Mouse (Mus musculus): ENCODE measurements around the gene Gps1. TPM values are rescaled to one million over a fixed set of nuclear protein-coding genes. Genes with fewer than 3 reads are reported as not detected.

Gps1 gene
- polyA plus RNA-seq, 1 experiment from 2014 or later, result 316 TPM

DNA sequence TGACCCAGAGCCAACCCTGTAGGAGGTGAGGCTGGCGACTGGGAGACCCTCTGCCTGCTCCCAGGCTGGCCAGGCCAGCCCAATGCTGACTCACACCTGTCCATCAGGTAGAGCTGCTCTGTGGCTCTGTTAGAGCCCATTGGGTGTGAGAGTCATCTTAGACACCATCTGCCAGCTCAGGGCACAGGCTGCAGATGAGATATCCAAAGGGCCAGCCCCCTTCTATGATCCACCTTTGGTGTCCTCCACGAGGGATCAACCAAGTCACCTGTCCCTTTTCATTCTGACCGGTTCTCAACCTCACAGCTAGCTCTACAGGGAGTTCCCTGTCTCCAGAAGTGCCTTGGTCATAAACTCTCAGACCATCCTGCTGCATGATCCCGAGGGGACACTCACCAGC lies 38.2 kb downstream of the Gps1 start:
- Histone ChIP-seq H3K27ac (replicated peaks; ENCODE audit: low read depth, low read length) (no peak overlapping the region), H3K36me3 (ENCODE audit: control insufficient read depth, insufficient read depth, low read length) (peaks cover 47% of the 10 kb centered on the region)
- 67% methylated on average over 4 of the region's 4 CpGs for WGBS

GRCm38 (mm10) chr11:120822831-120823550 lies 38.9 kb downstream of the Gps1 start:
- peaks cover 36% of the 10 kb centered on the region for H3K4me1 ChIP-seq (ENCODE audit: control insufficient read depth, insufficient read depth, low read length)
- WGBS, result 1% methylated on average over 14 of the region's 14 CpGs
- no peaks in the 10 kb centered on the region for H3K9me3 ChIP-seq (ENCODE audit: control insufficient read depth, low read length)
- H3K36me3 ChIP-seq (ENCODE audit: control insufficient read depth, insufficient read depth, low read length), result peaks cover 41% of the 10 kb centered on the region
- H3K27me3 ChIP-seq (ENCODE audit: control insufficient read depth, insufficient read depth, low read length), result no peaks in the 10 kb centered on the region
- peak overlapping the region; percentile 91 for H3K9ac ChIP-seq (replicated peaks; ENCODE audit: low read length)
- ATAC-seq (ENCODE audit: low FRiP score, low TSS enrichment) (no peak), DNase-seq (peak; percentile 33)
- peak overlapping the region; percentile 99 for H3K4me2 ChIP-seq (ENCODE audit: low read length)
- peak overlapping the region; percentile 100 for H3K27ac ChIP-seq (replicated peaks; ENCODE audit: low read depth, low read length)
- H3K4me3 ChIP-seq (replicated peaks; ENCODE audit: low read depth, low read length), result peak overlapping the region; percentile 88

More for the DNA sequence above, 38.2 kb downstream of the Gps1 start:
- H3K27me3 ChIP-seq (ENCODE audit: control insufficient read depth, insufficient read depth, low read length), result no peaks in the 10 kb centered on the region
- no peaks in the 10 kb centered on the region for H3K9me3 ChIP-seq (ENCODE audit: control insufficient read depth, low read length)
- H3K9ac ChIP-seq (replicated peaks; ENCODE audit: low read length), result peak overlapping the region; percentile 91
- no peak for ATAC-seq (ENCODE audit: low FRiP score, low TSS enrichment)
- H3K4me1 ChIP-seq (ENCODE audit: control insufficient read depth, insufficient read depth, low read length), result peaks cover 36% of the 10 kb centered on the region
- H3K4me3 ChIP-seq (replicated peaks; ENCODE audit: low read depth, low read length), result peak overlapping the region; percentile 88
- DNase-seq, result no peak
- peak overlapping the region; percentile 99 for H3K4me2 ChIP-seq (ENCODE audit: low read length)

GRCm38 (mm10) chr11:120823551-120823947 lies 39.5 kb downstream of the Gps1 start:
- Histone ChIP-seq H3K27ac (replicated peaks; ENCODE audit: low read depth, low read length) (peak overlapping the region; percentile 100), H3K4me3 (replicated peaks; ENCODE audit: low read depth, low read length) (peak overlapping the region; percentile 88), H3K36me3 (ENCODE audit: control insufficient read depth, insufficient read depth, low read length) (peaks cover 35% of the 10 kb centered on the region), H3K27me3 (ENCODE audit: control insufficient read depth, insufficient read depth, low read length) (no peaks in the 10 kb centered on the region), H3K4me2 (ENCODE audit: low read length) (peak overlapping the region; percentile 99), H3K4me1 (ENCODE audit: control insufficient read depth, insufficient read depth, low read length) (peaks cover 36% of the 10 kb centered on the region), H3K9ac (replicated peaks; ENCODE audit: low read length) (peak overlapping the region; percentile 91), H3K9me3 (ENCODE audit: control insufficient read depth, low read length) (no peaks in the 10 kb centered on the region)
- WGBS, result under 1% methylated on average over 39 of the region's 40 CpGs
- DNase-seq, result peak; percentile 86
- ATAC-seq (ENCODE audit: low FRiP score, low TSS enrichment), result peak; percentile 35

GRCm38 (mm10) chr11:120823956-120824786 lies 40.1 kb downstream of the Gps1 start, which contains the start of gene Fasn:
TSS of gene Fasn (minus strand) at chr11:120824547.
- peak within 1 kb of the TSS; percentile 99 for H3K4me2 ChIP-seq (ENCODE audit: low read length)
- H3K4me3 ChIP-seq (replicated peaks; ENCODE audit: low read depth, low read length), result peak within 1 kb of the TSS; percentile 88
- peaks cover 29% of the 10 kb centered on the region for H3K36me3 ChIP-seq (ENCODE audit: control insufficient read depth, insufficient read depth, low read length)
- peak within 1 kb of the TSS; percentile 100 for H3K27ac ChIP-seq (replicated peaks; ENCODE audit: low read depth, low read length)
- under 1% methylated on average over 108 of the region's 109 CpGs for WGBS
- DNase-seq (peak; percentile 99), ATAC-seq (ENCODE audit: low FRiP score, low TSS enrichment) (peak; percentile 91)
- H3K4me1 ChIP-seq (ENCODE audit: control insufficient read depth, insufficient read depth, low read length), result peaks cover 36% of the 10 kb centered on the region
- no peaks in the 10 kb centered on the region for H3K27me3 ChIP-seq (ENCODE audit: control insufficient read depth, insufficient read depth, low read length)
- H3K9ac ChIP-seq (replicated peaks; ENCODE audit: low read length), result peak within 1 kb of the TSS; percentile 91
- H3K9me3 ChIP-seq (ENCODE audit: control insufficient read depth, low read length), result no peaks in the 10 kb centered on the region

GRCm38 (mm10) chr11:120824787-120825288 lies 40.8 kb downstream of the Gps1 start:
- Histone ChIP-seq H3K9me3 (ENCODE audit: control insufficient read depth, low read length) (no peaks in the 10 kb centered on the region), H3K4me1 (ENCODE audit: control insufficient read depth, insufficient read depth, low read length) (peaks cover 36% of the 10 kb centered on the region), H3K4me3 (replicated peaks; ENCODE audit: low read depth, low read length) (peak overlapping the region; percentile 88), H3K27me3 (ENCODE audit: control insufficient read depth, insufficient read depth, low read length) (no peaks in the 10 kb centered on the region), H3K9ac (replicated peaks; ENCODE audit: low read length) (peak overlapping the region; percentile 91), H3K27ac (replicated peaks; ENCODE audit: low read depth, low read length) (peak overlapping the region; percentile 100), H3K4me2 (ENCODE audit: low read length) (peak overlapping the region; percentile 99), H3K36me3 (ENCODE audit: control insufficient read depth, insufficient read depth, low read length) (peaks cover 22% of the 10 kb centered on the region)
- DNase-seq (no peak), ATAC-seq (ENCODE audit: low FRiP score, low TSS enrichment) (peak; percentile 13)
- under 1% methylated on average over 21 of the region's 21 CpGs for WGBS

GRCm38 (mm10) chr11:120825289-120825863 lies 41.3 kb downstream of the Gps1 start:
- ATAC-seq (ENCODE audit: low FRiP score, low TSS enrichment), result no peak

GRCm38 (mm10) chr11:120826016-120826953 lies 42.2 kb downstream of the Gps1 start:
- H3K4me2 ChIP-seq (ENCODE audit: low read length), result no peak overlapping the region
- peak overlapping the region; percentile 100 for H3K27ac ChIP-seq (replicated peaks; ENCODE audit: low read depth, low read length)
- peaks cover 8% of the 10 kb centered on the region for H3K36me3 ChIP-seq (ENCODE audit: control insufficient read depth, insufficient read depth, low read length)
- ATAC-seq (ENCODE audit: low FRiP score, low TSS enrichment) (no peak), DNase-seq (no peak)
- no peaks in the 10 kb centered on the region for H3K27me3 ChIP-seq (ENCODE audit: control insufficient read depth, insufficient read depth, low read length)
- no peaks in the 10 kb centered on the region for H3K9me3 ChIP-seq (ENCODE audit: control insufficient read depth, low read length)
- peak overlapping the region; percentile 21; the same call in 1 of the 2 replicates for H3K9ac ChIP-seq (replicated peaks; ENCODE audit: low read length)
- no peak overlapping the region for H3K4me3 ChIP-seq (replicated peaks; ENCODE audit: low read depth, low read length)
- peaks cover 32% of the 10 kb centered on the region for H3K4me1 ChIP-seq (ENCODE audit: control insufficient read depth, insufficient read depth, low read length)
- WGBS, result 81% methylated on average over 8 of the region's 8 CpGs

More at GRCm38 (mm10) chr11:120825289-120825863, 41.3 kb downstream of the Gps1 start:
- peak overlapping the region; percentile 91 for H3K9ac ChIP-seq (replicated peaks; ENCODE audit: low read length)
- 38% methylated on average over 4 of the region's 4 CpGs for WGBS
- peaks cover 17% of the 10 kb centered on the region for H3K36me3 ChIP-seq (ENCODE audit: control insufficient read depth, insufficient read depth, low read length)
- no peak for DNase-seq
- H3K4me1 ChIP-seq (ENCODE audit: control insufficient read depth, insufficient read depth, low read length), result peaks cover 36% of the 10 kb centered on the region
- no peaks in the 10 kb centered on the region for H3K27me3 ChIP-seq (ENCODE audit: control insufficient read depth, insufficient read depth, low read length)
- peak overlapping the region; percentile 88 for H3K4me3 ChIP-seq (replicated peaks; ENCODE audit: low read depth, low read length)
- peak overlapping the region; percentile 99 for H3K4me2 ChIP-seq (ENCODE audit: low read length)
- H3K27ac ChIP-seq (replicated peaks; ENCODE audit: low read depth, low read length), result peak overlapping the region; percentile 100
- no peaks in the 10 kb centered on the region for H3K9me3 ChIP-seq (ENCODE audit: control insufficient read depth, low read length)

Measured in midbrain, embryonic 14.5 days (tissue).